Mouse (Mus musculus): ENCODE data around the gene Lsm3.
"Not testable (repeated sequence)": the region's sequence is repeated elsewhere in the genome, so short reads cannot be mapped to it uniquely, and the experiment has no call there.

Gene Lsm3

GRCm38 (mm10) chr6:91515545-91516449, at the start of gene Lsm3, which contains the start of gene Xpc:
TSS of gene Lsm3 (plus strand) at chr6:91515928.
TSS of gene Xpc (minus strand) at chr6:91515888.
- DNase-seq (ENCODE audit: low read depth): peak; percentile 93

- no peak for DNase-seq (ENCODE audit: low read depth)
Observed at GRCm38 (mm10) chr6:91467106-91467505, 48.6 kb upstream of the Lsm3 start.

- DNase-seq (ENCODE audit: low read depth): no peak
Observed at GRCm38 (mm10) chr6:91470712-91471111, 45.0 kb upstream of the Lsm3 start.

- not testable (repeated sequence) for DNase-seq (ENCODE audit: low read depth)
Observed at GRCm38 (mm10) chr6:91471427-91471826, 44.3 kb upstream of the Lsm3 start.

- DNase-seq (ENCODE audit: low read depth): no peak
Observed at GRCm38 (mm10) chr6:91472319-91472718, 43.4 kb upstream of the Lsm3 start.

GRCm38 (mm10) chr6:91472868-91473804, 42.6 kb upstream of the Lsm3 start, which contains the start of the genes Chchd4 and Tmem43:
TSS of gene Chchd4 (minus strand) at chr6:91473546.
TSS of gene Tmem43 (plus strand) at chr6:91473703.
- DNase-seq (ENCODE audit: low read depth): peak; percentile 99

- no peak for DNase-seq (ENCODE audit: low read depth)
Observed at GRCm38 (mm10) chr6:91473805-91474440, 41.8 kb upstream of the Lsm3 start.

GRCm38 (mm10) chr6:91474441-91475190, 41.1 kb upstream of the Lsm3 start:
- DNase-seq (ENCODE audit: low read depth): no peak

GRCm38 (mm10) chr6:91476541-91476940, 39.2 kb upstream of the Lsm3 start:
- no peak for DNase-seq (ENCODE audit: low read depth)

- no peak for DNase-seq (ENCODE audit: low read depth)
Observed at GRCm38 (mm10) chr6:91483371-91483770, 32.4 kb upstream of the Lsm3 start.

GRCm38 (mm10) chr6:91486736-91487453, 28.8 kb upstream of the Lsm3 start:
- no peak for DNase-seq (ENCODE audit: low read depth)

- peak; percentile 66 for DNase-seq (ENCODE audit: low read depth)
Observed at GRCm38 (mm10) chr6:91488496-91489212, 27.1 kb upstream of the Lsm3 start.

GRCm38 (mm10) chr6:91489872-91490271, 25.9 kb upstream of the Lsm3 start:
- DNase-seq (ENCODE audit: low read depth): no peak

- DNase-seq (ENCODE audit: low read depth): no peak
Observed at GRCm38 (mm10) chr6:91491004-91491403, 24.7 kb upstream of the Lsm3 start.

- DNase-seq (ENCODE audit: low read depth): no peak
Observed at GRCm38 (mm10) chr6:91493053-91493452, 22.7 kb upstream of the Lsm3 start.

- no peak for DNase-seq (ENCODE audit: low read depth)
Observed at GRCm38 (mm10) chr6:91494526-91494925, 21.2 kb upstream of the Lsm3 start.

- no peak for DNase-seq (ENCODE audit: low read depth)
Observed at GRCm38 (mm10) chr6:91503302-91503701, 12.4 kb upstream of the Lsm3 start.

GRCm38 (mm10) chr6:91506036-91506435, 9.7 kb upstream of the Lsm3 start:
- no peak for DNase-seq (ENCODE audit: low read depth)

- no peak for DNase-seq (ENCODE audit: low read depth)
Observed at GRCm38 (mm10) chr6:91508041-91508440, 7.7 kb upstream of the Lsm3 start.

- peak; percentile 67 for DNase-seq (ENCODE audit: low read depth)
Observed at GRCm38 (mm10) chr6:91509326-91509725, 6.4 kb upstream of the Lsm3 start.
